Comparison of ENCODE assay signal across 11 mouse cellular contexts in genomic region chr6:138142604-138143003, GRCm38 (mm10). TPM values are rescaled to one million over a fixed set of nuclear protein-coding genes. Genes with fewer than 3 reads are reported as not detected.
A peak's percentile ranks its signal among the peaks of the same experiment; 100 is the strongest.
DNase-seq lines count a peak whose midpoint lies in the region; ATAC-seq lines count a peak whose summit lies in the region.
"Had no signal": no experiment of that assay in that cellular context is flagged by ENCODE, and none has a peak within 500 bp of the region (broad histone marks: within the 10 kb centered on the region; RNA-seq: fewer than 3 reads in every experiment).

No protein-coding gene starts in this region.

- no peak for ATAC-seq in kidney, embryonic 15.5 days (replicated peaks; ENCODE audit: low FRiP score)
- ATAC-seq in megakaryocyte, adult 5-6 weeks (ENCODE audit: poor library complexity, severe bottlenecking), result no peak
- ATAC-seq in limb, embryonic 13.5 days (ENCODE audit: low FRiP score, low read depth), result no peak

- H3K9ac ChIP-seq in kidney, embryonic 15.5 days, result no peak overlapping the region
- no peak overlapping the region for H3K9ac ChIP-seq in limb, embryonic 13.5 days
- H3K9ac ChIP-seq: hindbrain, embryonic 15.5 days had no signal

- H3K4me3 ChIP-seq in kidney, embryonic 15.5 days (replicated peaks), result no peak overlapping the region
- peak overlapping the region; percentile 59 for H3K4me3 ChIP-seq in megakaryocyte, embryonic 14.5 days (replicated peaks)
- H3K4me3 ChIP-seq in limb, embryonic 13.5 days, result no peak overlapping the region
- H3K4me3 ChIP-seq: hindbrain, embryonic 15.5 days had no signal

- H3K9me3 ChIP-seq in kidney, embryonic 15.5 days (replicated peaks), result no peaks in the 10 kb centered on the region
- peaks cover 23% of the 10 kb centered on the region for H3K9me3 ChIP-seq in megakaryocyte, embryonic 14.5 days
- no peaks in the 10 kb centered on the region for H3K9me3 ChIP-seq in limb, embryonic 13.5 days
- H3K9me3 ChIP-seq: hindbrain, embryonic 15.5 days had no signal

- no peak for DNase-seq in kidney, postnatal 25 days
- no peak for DNase-seq in spleen, adult 12 weeks (ENCODE audit: low spot score)
- DNase-seq in right cerebral cortex, postnatal 14 days, result no peak
- DNase-seq: cerebellum, postnatal 14 days; gastrocnemius, postnatal 10 days had no signal

- WGBS in kidney, embryonic 15.5 days, result 75% methylated on average over 7 of the region's 7 CpGs
- WGBS in limb, embryonic 13.5 days, result 74% methylated on average over 7 of the region's 7 CpGs

- peak overlapping the region; percentile 76 for H3K27ac ChIP-seq in kidney, embryonic 15.5 days
- no peak overlapping the region for H3K27ac ChIP-seq in limb, embryonic 13.5 days
- H3K27ac ChIP-seq: hindbrain, embryonic 15.5 days had no signal

- H3K4me1 ChIP-seq in kidney, embryonic 15.5 days, result peaks cover 32% of the 10 kb centered on the region
- peaks cover 3% of the 10 kb centered on the region; the same call in 1 of the 2 replicates for H3K4me1 ChIP-seq in megakaryocyte, embryonic 14.5 days
- H3K4me1 ChIP-seq in limb, embryonic 13.5 days, result peaks cover 41% of the 10 kb centered on the region

- H3K4me2 ChIP-seq in kidney, embryonic 15.5 days, result peak overlapping the region; percentile 77
- peak overlapping the region; percentile 72 for H3K4me2 ChIP-seq in limb, embryonic 13.5 days (replicated peaks)
- H3K4me2 ChIP-seq: hindbrain, embryonic 15.5 days had no signal

- 0 out of 2 replicates have a peak, but pooled peaks cover 3% of the 10 kb centered on the region for H3K36me3 ChIP-seq in kidney, embryonic 15.5 days
- H3K36me3 ChIP-seq in megakaryocyte, embryonic 14.5 days (replicated peaks; ENCODE audit: low read length), result no peaks in the 10 kb centered on the region
- no peaks in the 10 kb centered on the region for H3K36me3 ChIP-seq in limb, embryonic 13.5 days
- H3K36me3 ChIP-seq: hindbrain, embryonic 15.5 days had no signal

- no peaks in the 10 kb centered on the region for H3K27me3 ChIP-seq in kidney, embryonic 15.5 days
- peaks cover 2% of the 10 kb centered on the region for H3K27me3 ChIP-seq in megakaryocyte, embryonic 14.5 days (replicated peaks)
- no peaks in the 10 kb centered on the region for H3K27me3 ChIP-seq in limb, embryonic 13.5 days
- H3K27me3 ChIP-seq: CH12.LX; hindbrain, embryonic 15.5 days had no signal

RNA-seq across cellular contexts. Expression of gene Mgst1, which starts 2.5 kb away (rescaled TPM):
- 221 and 251 TPM in 2 replicates for polyA plus RNA-seq in kidney, embryonic 15.5 days (2015; fragmentation: Nextera tagmentation; extraction: Ambion mirVana)
- polyA plus RNA-seq in megakaryocyte, embryonic 14.5 days (2012; ENCODE audit: insufficient read depth, low replicate concordance), result 2.5 TPM in 1 of 2 replicates, not detected in the other
- 794 and 848 TPM in 2 replicates for total RNA-seq in megakaryocyte, adult 5-6 weeks (2015)
- total RNA-seq in megakaryocyte, adult 5-6 weeks (2017), result 656 and 657 TPM in 2 replicates
- 145 and 150 TPM in 2 replicates for polyA plus RNA-seq in limb, embryonic 13.5 days (2015; fragmentation: Nextera tagmentation; extraction: Ambion mirVana)
- total RNA-seq: CH12.LX had no signal

Comparison
In these comparisons a context has a peak if more than half of its experiments do, and no peak if none do; other contexts are left out.
1. RNA of gene Mgst1, which starts 2.5 kb away (polyA plus RNA-seq): 221 to 251 TPM in kidney, embryonic 15.5 days and 145 to 150 TPM in limb, embryonic 13.5 days; 2.5 TPM in megakaryocyte, embryonic 14.5 days; every median in the first group is over 10 times any median in the second.